Mouse (Mus musculus): Measurements from ENCODE around the gene Slc2a6. TPM values are rescaled to one million over a fixed set of nuclear protein-coding genes. Genes with fewer than 3 reads are reported as not detected.

Slc2a6 gene
- polyA plus RNA-seq, 1 experiment: 39.0 TPM

- no peak for DNase-seq (ENCODE audit: extremely low spot score in 1 of 2, low spot score in 1 of 2)
Measured at GRCm38 (mm10) chr2:26973960-26974359, 53.8 kb downstream of the Slc2a6 start.

DNA sequence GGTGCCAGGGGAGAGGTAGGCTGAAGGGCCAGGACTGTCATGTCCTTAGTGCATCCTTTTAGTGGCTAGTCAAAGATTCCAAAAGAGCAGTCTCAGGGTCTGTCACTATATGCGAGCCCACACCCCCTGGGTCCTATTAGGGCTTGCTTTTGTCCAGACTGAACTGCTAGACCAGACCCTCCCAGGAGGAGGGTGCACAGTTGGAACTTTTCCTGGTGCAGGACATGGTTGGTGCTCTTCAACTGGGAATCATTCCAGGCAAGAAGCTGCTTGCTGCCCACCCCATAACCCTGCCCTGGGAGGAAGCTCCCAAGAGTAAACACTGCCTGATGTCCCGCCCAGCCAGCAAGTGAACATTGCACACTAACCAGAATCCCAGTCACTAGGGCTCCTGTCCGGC is 54.7 kb downstream of the Slc2a6 start, which contains the start of gene Adamts13:
Gene Adamts13 (plus strand): TSS at position 301 of the 400 bp plus-strand sequence.
- DNase-seq (ENCODE audit: extremely low spot score in 1 of 2, low spot score in 1 of 2): no peak

Other genes starting within 250 kb of the Slc2a6 start
- not detected in 2 replicates for gene Abo, start 163.0 kb downstream of the Slc2a6 start, polyA plus RNA-seq (2012; rRNA removed)
- gene Surf6, start 125.1 kb downstream of the Slc2a6 start, polyA plus RNA-seq (2012; rRNA removed): 20.2 and 20.8 TPM in 2 replicates
- gene Med22, start 117.3 kb downstream of the Slc2a6 start, polyA plus RNA-seq (2012; rRNA removed): 51.7 and 53.9 TPM in 2 replicates
- 705 and 741 TPM in 2 replicates for gene Rpl7a, start 117.2 kb downstream of the Slc2a6 start, polyA plus RNA-seq (2012; rRNA removed)
- gene Surf2, start 111.6 kb downstream of the Slc2a6 start, polyA plus RNA-seq (2012; rRNA removed): 54.6 and 58.2 TPM in 2 replicates
- 128 and 129 TPM in 2 replicates for gene Surf1, start 111.5 kb downstream of the Slc2a6 start, polyA plus RNA-seq (2012; rRNA removed)
- gene Surf4, start 94.1 kb downstream of the Slc2a6 start, polyA plus RNA-seq (2012; rRNA removed): 55.7 and 60.3 TPM in 2 replicates
- gene Stkld1, start 94.0 kb downstream of the Slc2a6 start, polyA plus RNA-seq (2012; rRNA removed): 0.29 and 0.32 TPM in 2 replicates
- gene Rexo4, start 63.6 kb downstream of the Slc2a6 start, polyA plus RNA-seq (2012; rRNA removed): 69.6 and 71.2 TPM in 2 replicates
- 3.5 TPM in 2 replicates for gene Adamts13, start 54.6 kb downstream of the Slc2a6 start, polyA plus RNA-seq (2012; rRNA removed)
- 63.3 and 64.0 TPM in 2 replicates for gene Cacfd1, start 18.1 kb downstream of the Slc2a6 start, polyA plus RNA-seq (2012; rRNA removed)
- 0.65 and 0.74 TPM in 2 replicates for gene Mymk, start 44.2 kb upstream of the Slc2a6 start, polyA plus RNA-seq (2012; rRNA removed)
- gene Adamtsl2, start 51.4 kb upstream of the Slc2a6 start, polyA plus RNA-seq (2012; rRNA removed): 34.9 and 42.6 TPM in 2 replicates
- 213 and 219 TPM in 2 replicates for gene Fam163b, start 114.5 kb upstream of the Slc2a6 start, polyA plus RNA-seq (2012; rRNA removed)
- 0.40 and 0.50 TPM in 2 replicates for gene Dbh, start 137.2 kb upstream of the Slc2a6 start, polyA plus RNA-seq (2012; rRNA removed)
- 9.2 and 13.7 TPM in 2 replicates for gene Sardh, start 220.3 kb upstream of the Slc2a6 start, polyA plus RNA-seq (2012; rRNA removed)